In the genomic region with DNA sequence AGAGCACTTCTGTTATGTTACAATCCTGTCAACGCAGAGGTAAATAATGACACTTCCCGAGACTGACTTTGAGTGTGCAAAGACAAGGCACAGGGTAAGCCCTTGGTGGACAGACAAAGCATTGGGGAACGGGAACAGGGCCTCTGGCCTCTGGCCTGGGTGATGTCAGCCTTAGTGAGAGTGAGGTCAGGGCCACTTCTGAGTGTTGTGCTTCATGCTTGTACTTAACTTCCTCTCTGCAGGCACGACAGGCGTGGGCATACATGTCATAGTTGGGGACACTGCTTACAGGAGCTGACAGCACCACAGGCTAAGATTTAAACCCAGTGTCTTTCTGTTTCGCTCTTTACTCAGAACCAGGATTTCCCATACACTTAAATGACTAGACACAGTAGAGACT, we compare ENCODE assay signal across 9 mouse cellular contexts. TPM values are rescaled to one million over a fixed set of nuclear protein-coding genes. Genes with fewer than 3 reads are reported as not detected.
A peak's percentile ranks its signal among the peaks of the same experiment; 100 is the strongest.
DNase-seq lines count a peak whose midpoint lies in the region; ATAC-seq and TF ChIP-seq lines count a peak whose summit lies in the region.
"Had no signal": no experiment of that assay in that cellular context is flagged by ENCODE, and none has a peak within 500 bp of the region (broad histone marks: within the 10 kb centered on the region; RNA-seq: fewer than 3 reads in every experiment).

No protein-coding gene starts in this region.

- DNase-seq in kidney, adult 2 months = peak; percentile 44
- no peak for DNase-seq in kidney, adult 11 months
- no peak for DNase-seq in retina, embryonic 14.5 days (ENCODE audit: low spot score)
- DNase-seq in ovary, postnatal 14 days (ENCODE audit: low spot score) = no peak
- DNase-seq in thymus, postnatal 10 days (ENCODE audit: low spot score in 2 of 2) = no peak

- peaks cover 62% of the 10 kb centered on the region for H3K4me1 ChIP-seq in kidney, adult 2 months (ENCODE audit: control insufficient read depth, insufficient read depth, low read length)
- H3K4me1 ChIP-seq in embryonic facial prominence, embryonic 12.5 days = peaks cover 93% of the 10 kb centered on the region
- H3K4me1 ChIP-seq in hindbrain, embryonic 15.5 days (replicated peaks) = peaks cover 96% of the 10 kb centered on the region

- TF ChIP-seq POLR2A in kidney, adult 2 months (IDR thresholded peaks at IDR 0.05; ENCODE audit: low read depth, low read length) = no peak

- no peak overlapping the region for H3K4me2 ChIP-seq in embryonic facial prominence, embryonic 12.5 days (replicated peaks)
- peak overlapping the region; percentile 11; the same call in 1 of the 2 replicates for H3K4me2 ChIP-seq in hindbrain, embryonic 15.5 days

- WGBS in kidney, adult 2 months = 30% methylated on average over 6 of the region's 6 CpGs
- 48% methylated on average over 6 of the region's 6 CpGs for WGBS in embryonic facial prominence, embryonic 12.5 days
- WGBS in hindbrain, embryonic 15.5 days = 26% methylated on average over 6 of the region's 6 CpGs

- peak overlapping the region; percentile 88 for H3K27ac ChIP-seq in kidney, adult 2 months (ENCODE audit: insufficient read depth, low read depth, low read length)
- H3K27ac ChIP-seq in embryonic facial prominence, embryonic 12.5 days = peak overlapping the region; percentile 50
- peak overlapping the region; percentile 65; the same call in 1 of the 2 replicates for H3K27ac ChIP-seq in hindbrain, embryonic 15.5 days (replicated peaks)

- no peaks in the 10 kb centered on the region for H3K36me3 ChIP-seq in kidney, adult 2 months (ENCODE audit: control insufficient read depth, insufficient read depth, low read length)
- H3K36me3 ChIP-seq in embryonic facial prominence, embryonic 12.5 days = 0 out of 2 replicates have a peak, but pooled peaks cover 15% of the 10 kb centered on the region
- H3K36me3 ChIP-seq in hindbrain, embryonic 15.5 days = peaks cover 5% of the 10 kb centered on the region; the same call in 1 of the 2 replicates

- no peak for TF ChIP-seq CTCF in kidney, adult 2 months (conservative IDR thresholded peaks at IDR 0.05; ENCODE audit: insufficient read depth, insufficient read length, low read depth, low read length)

- no peaks in the 10 kb centered on the region for H3K27me3 ChIP-seq in kidney, adult 2 months (replicated peaks; ENCODE audit: control insufficient read depth, insufficient read depth, low read length)
- H3K27me3 ChIP-seq in embryonic facial prominence, embryonic 12.5 days = no peaks in the 10 kb centered on the region
- no peaks in the 10 kb centered on the region for H3K27me3 ChIP-seq in hindbrain, embryonic 15.5 days

- no peak for ATAC-seq in embryonic facial prominence, embryonic 12.5 days (ENCODE audit: insufficient number of reproducible peaks, insufficient read depth, low FRiP score, low TSS enrichment)
- no peak for ATAC-seq in hindbrain, embryonic 15.5 days (ENCODE audit: low FRiP score, low read depth)
- peak; percentile 75 for ATAC-seq in megakaryocyte, adult 5-6 weeks (ENCODE audit: poor library complexity, severe bottlenecking)

- peak overlapping the region; percentile 16; the same call in 1 of the 2 replicates for H3K9ac ChIP-seq in embryonic facial prominence, embryonic 12.5 days
- no peak overlapping the region for H3K9ac ChIP-seq in hindbrain, embryonic 15.5 days

- no peaks in the 10 kb centered on the region for H3K9me3 ChIP-seq in embryonic facial prominence, embryonic 12.5 days
- H3K9me3 ChIP-seq in hindbrain, embryonic 15.5 days = no peaks in the 10 kb centered on the region

- no peak overlapping the region for H3K4me3 ChIP-seq in kidney, adult 2 months (ENCODE audit: insufficient read depth, low read depth, low read length)
- H3K4me3 ChIP-seq in embryonic facial prominence, embryonic 12.5 days = no peak overlapping the region
- no peak overlapping the region for H3K4me3 ChIP-seq in hindbrain, embryonic 15.5 days

RNA-seq across cellular contexts. Expression of gene A3galt2, which starts 21.7 kb away (rescaled TPM):
- 0.16 and 0.39 TPM in 2 replicates for polyA plus RNA-seq in kidney, adult 2 months (2012; rRNA removed)
- polyA plus RNA-seq in embryonic facial prominence, embryonic 12.5 days (2016; fragmentation: Nextera tagmentation; extraction: Ambion mirVana) = 0.18 and 0.19 TPM in 2 replicates
- polyA plus RNA-seq in hindbrain, embryonic 15.5 days (2015; fragmentation: Nextera tagmentation; extraction: Ambion mirVana) = 0.18 and 0.24 TPM in 2 replicates
- 0.09 and 0.21 TPM in 2 replicates for total RNA-seq in megakaryocyte, adult 5-6 weeks (2015)
- total RNA-seq in megakaryocyte, adult 5-6 weeks (2017) = 0.11 TPM in 1 of 2 replicates, not detected in the other
- total RNA-seq: MEL had no signal
